Mouse (Mus musculus) embryonic fibroblast, embryonic 13.5 days (primary cell): Measurements from ENCODE around the gene Ptbp1. TPM values are rescaled to one million over a fixed set of nuclear protein-coding genes. Genes with fewer than 3 reads are reported as not detected.

Experiments
- H3K27ac ChIP-seq: 2 replicates; pipeline ENCODE4 v1.5.1; 2012; ENCODE audit warnings: low read length, control low read depth, inconsistent platforms; ENCODE audit not compliant: insufficient read depth
- H3K4me1 ChIP-seq: 2 replicates; pipeline ENCODE4 v1.6.1; 2011; ENCODE audit warnings: low read length; ENCODE audit not compliant: control insufficient read depth, insufficient read depth
- H3K4me3 ChIP-seq: 2 replicates; pipeline ENCODE4 v1.5.1; 2011; ENCODE audit warnings: mild to moderate bottlenecking, control low read depth, low read length; ENCODE audit not compliant: insufficient read depth
- CTCF ChIP-seq: IDR thresholded peaks from 2 replicates; pipeline ENCODE4 v1.5.1; 2011; ENCODE audit warnings: mild to moderate bottlenecking, control low read depth, low read length, moderate library complexity, borderline replicate concordance; ENCODE audit not compliant: insufficient read depth
- POLR2A ChIP-seq: IDR thresholded peaks from 2 replicates; pipeline ENCODE4 v1.6.1; 2011; ENCODE audit warnings: low read depth, mild to moderate bottlenecking, control low read depth, low read length, moderate library complexity
- polyA plus RNA-seq: library from polyadenylated mRNA; stranded (reverse); fragments of >200 nt; gene quantifications from 2 replicates; pipeline ENCODE4 v1.2.4, GENCODE M21; 2011; ENCODE audit warnings: low read depth; ENCODE audit not compliant: missing spikeins, insufficient read length

Gene Ptbp1
- polyA plus RNA-seq, 1 experiment, result 422 TPM

DNA sequence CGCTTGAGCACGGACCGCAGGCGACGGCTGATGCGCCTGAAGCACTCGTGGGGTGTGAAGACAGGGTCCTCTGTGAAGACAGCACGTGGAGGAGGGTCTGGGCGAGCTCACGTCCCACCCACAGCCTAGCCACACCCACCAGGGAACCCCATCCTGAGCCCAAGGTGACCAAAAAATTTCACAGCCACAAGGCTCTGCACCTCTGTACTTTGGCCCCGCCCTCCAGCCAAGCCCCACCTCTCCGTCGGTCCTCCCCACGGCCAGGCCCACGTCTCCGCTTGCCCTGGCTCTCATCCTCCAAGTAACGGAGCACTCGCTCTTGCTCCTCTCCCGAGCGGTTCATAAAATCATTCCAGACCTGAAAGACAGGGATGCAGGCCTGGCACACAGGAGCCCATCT, 58.2 kb downstream of the Ptbp1 start:
- H3K27ac ChIP-seq, result no peak overlapping the region
- no peak for TF ChIP-seq POLR2A
- TF ChIP-seq CTCF, result no peak
- peaks cover 4% of the 10 kb centered on the region; the same call in 1 of the 2 replicates for H3K4me1 ChIP-seq
- H3K4me3 ChIP-seq, result no peak overlapping the region

Other genes with a start within 250 kb of the Ptbp1 start
- gene C2cd4c, start 240.4 kb upstream of the Ptbp1 start, polyA plus RNA-seq, result 0.19 TPM in 1 of 2 replicates, not detected in the other
- 15.0 and 18.7 TPM in 2 replicates for gene Shc2, start 216.5 kb upstream of the Ptbp1 start, polyA plus RNA-seq
- gene Odf3l2, start 208.7 kb upstream of the Ptbp1 start, polyA plus RNA-seq, result not detected in 2 replicates
- not detected in 2 replicates for gene Madcam1, start 189.9 kb upstream of the Ptbp1 start, polyA plus RNA-seq
- 15.5 and 16.0 TPM in 2 replicates for gene Tpgs1, start 185.1 kb upstream of the Ptbp1 start, polyA plus RNA-seq
- gene Cdc34, start 172.2 kb upstream of the Ptbp1 start, polyA plus RNA-seq, result 117 and 149 TPM in 2 replicates
- 0.65 TPM in 1 of 2 replicates, not detected in the other for gene Gzmm, start 165.4 kb upstream of the Ptbp1 start, polyA plus RNA-seq
- gene Bsg, start 149.9 kb upstream of the Ptbp1 start, polyA plus RNA-seq, result 766 and 774 TPM in 2 replicates
- 0.91 and 1.9 TPM in 2 replicates for gene Hcn2, start 137.8 kb upstream of the Ptbp1 start, polyA plus RNA-seq
- 14.9 TPM in 2 replicates for gene Polrmt, start 107.8 kb upstream of the Ptbp1 start, polyA plus RNA-seq
- 0.23 TPM in 1 of 2 replicates, not detected in the other for gene Fgf22, start 99.4 kb upstream of the Ptbp1 start, polyA plus RNA-seq
- gene Rnf126, start 87.5 kb upstream of the Ptbp1 start, polyA plus RNA-seq, result 38.4 and 39.5 TPM in 2 replicates
- gene Fstl3, start 77.2 kb upstream of the Ptbp1 start, polyA plus RNA-seq, result 21.9 and 42.7 TPM in 2 replicates
- not detected in 2 replicates for gene Prss57, start 63.5 kb upstream of the Ptbp1 start, polyA plus RNA-seq
- 45.2 and 54.0 TPM in 2 replicates for gene Palm, start 60.9 kb upstream of the Ptbp1 start, polyA plus RNA-seq
- not detected in 2 replicates for gene Misp, start 33.4 kb upstream of the Ptbp1 start, polyA plus RNA-seq
- not detected in 2 replicates for gene Prtn3, start 20.0 kb downstream of the Ptbp1 start, polyA plus RNA-seq
- 3.1 and 4.9 TPM in 2 replicates for gene Plppr3, start 20.2 kb downstream of the Ptbp1 start, polyA plus RNA-seq
- gene Elane, start 31.8 kb downstream of the Ptbp1 start, polyA plus RNA-seq, result not detected in 2 replicates
- gene Cfd, start 36.4 kb downstream of the Ptbp1 start, polyA plus RNA-seq, result not detected in 2 replicates
- gene Med16, start 54.5 kb downstream of the Ptbp1 start, polyA plus RNA-seq, result 15.2 and 16.1 TPM in 2 replicates
- not detected in 2 replicates for gene Gm26602, start 56.4 kb downstream of the Ptbp1 start, polyA plus RNA-seq
- 0.44 TPM in 1 of 2 replicates, not detected in the other for gene Kiss1r, start 62.5 kb downstream of the Ptbp1 start, polyA plus RNA-seq
- gene R3hdm4, start 66.8 kb downstream of the Ptbp1 start, polyA plus RNA-seq, result 66.3 and 86.3 TPM in 2 replicates
- gene Arid3a, start 72.6 kb downstream of the Ptbp1 start, polyA plus RNA-seq, result 5.2 and 6.0 TPM in 2 replicates
- 29.2 and 29.3 TPM in 2 replicates for gene Wdr18, start 105.7 kb downstream of the Ptbp1 start, polyA plus RNA-seq
- 0.15 and 0.16 TPM in 2 replicates for gene Grin3b, start 116.3 kb downstream of the Ptbp1 start, polyA plus RNA-seq
- 73.4 and 78.1 TPM in 2 replicates for gene Tmem259, start 129.9 kb downstream of the Ptbp1 start, polyA plus RNA-seq
- 642 and 721 TPM in 2 replicates for gene Cnn2, start 134.2 kb downstream of the Ptbp1 start, polyA plus RNA-seq
- gene Abca7, start 142.1 kb downstream of the Ptbp1 start, polyA plus RNA-seq, result 3.5 and 4.0 TPM in 2 replicates
- 1.7 and 3.1 TPM in 2 replicates for gene Arhgap45, start 162.2 kb downstream of the Ptbp1 start, polyA plus RNA-seq
- 46.3 and 61.0 TPM in 2 replicates for gene Polr2e, start 185.4 kb downstream of the Ptbp1 start, polyA plus RNA-seq
- gene Gpx4, start 192.7 kb downstream of the Ptbp1 start, polyA plus RNA-seq, result 214 and 217 TPM in 2 replicates